Mouse (Mus musculus) heart, adult 2 months (tissue): ENCODE results near the gene Npr3. TPM values are rescaled to one million over a fixed set of nuclear protein-coding genes. Genes with fewer than 3 reads are reported as not detected.
"Not testable (repeated sequence)": the region's sequence is repeated elsewhere in the genome, so short reads cannot be mapped to it uniquely, and the experiment has no call there.

Experiments
- DNase-seq, 2 experiments: peaks; one replicate each; pipeline ENCODE4 v3.0.0; 2021
- H3K27ac ChIP-seq: fragments of 200-600 bp; 2 replicates; pipeline ENCODE4 v1.8.1; 2022
- H3K27me3 ChIP-seq: fragments of 200-500 bp; 2 replicates; pipeline ENCODE4 v1.6.1; 2012; ENCODE audit warnings: mild to moderate bottlenecking, low read length, inconsistent platforms, mixed read lengths; ENCODE audit not compliant: control insufficient read depth, insufficient read depth
- H3K36me3 ChIP-seq: fragments of 200-500 bp; 2 replicates; pipeline ENCODE4 v1.6.1; 2012; ENCODE audit warnings: low read length, inconsistent platforms; ENCODE audit not compliant: control insufficient read depth, insufficient read depth
- H3K4me1 ChIP-seq: fragments of 200-500 bp; 2 replicates; pipeline ENCODE4 v1.6.1; 2011; ENCODE audit warnings: low read length; ENCODE audit not compliant: control insufficient read depth, insufficient read depth
- H3K4me3 ChIP-seq: fragments of 200-600 bp; 2 replicates; pipeline ENCODE4 v1.8.1; 2022
- H3K79me2 ChIP-seq: fragments of 200-500 bp; replicated peaks from 2 replicates; pipeline ENCODE4 v1.6.1; 2012; ENCODE audit warnings: mild to moderate bottlenecking, inconsistent platforms, low read length, moderate library complexity, mixed read lengths; ENCODE audit not compliant: control insufficient read depth, insufficient read depth
- H3K9ac ChIP-seq: fragments of 200-500 bp; 2 replicates; pipeline ENCODE4 v1.6.1; 2012; ENCODE audit warnings: low read depth, mild to moderate bottlenecking, control low read depth, inconsistent platforms, low read length, mixed read lengths
- CTCF ChIP-seq: fragments of 200-600 bp; IDR thresholded peaks from 2 replicates; pipeline ENCODE4 v1.8.1; 2022; ENCODE audit warnings: antibody characterized with exemption, mild to moderate bottlenecking, moderate library complexity
- EP300 ChIP-seq: fragments of 200-500 bp; IDR thresholded peaks from 2 replicates; pipeline ENCODE4 v1.6.1; 2011; ENCODE audit warnings: low read depth, low read length, control low read depth; ENCODE audit not compliant: insufficient read depth
- POLR2A ChIP-seq: fragments of 200-500 bp; IDR thresholded peaks from 2 replicates; pipeline ENCODE4 v1.6.1; 2011; ENCODE audit warnings: mild to moderate bottlenecking, low read depth, low read length, control low read depth; ENCODE audit not compliant: insufficient read depth
- WGBS: fragments of 180-500 bp; shearing (Covaris S2); methylation state at CpG from one replicate; pipeline ENCODE4 v1.1.7; 2018; 5-methylcytosine and 5-hydroxymethylcytosine counted together
- intact Hi-C: fragments of 180-260 bp; cut with DNase I; formaldehyde crosslinking; loops from one replicate; pipeline ENCODE4 v1.15.1; 2025
- polyA plus RNA-seq: library from polyadenylated mRNA; depleted of rRNA; stranded (reverse); fragments of >200 nt; gene quantifications from 2 replicates; pipeline ENCODE4 v1.2.3, GENCODE M21; 2012
- total RNA-seq, 2 experiments: library from RNA; stranded (reverse); gene quantifications; 2 replicates each; pipeline ENCODE4 v1.2.3; 2021

The Npr3 gene
- total and polyA plus RNA-seq, 3 experiments, result 9.0 to 36.1 (median 23.6) TPM

DNA sequence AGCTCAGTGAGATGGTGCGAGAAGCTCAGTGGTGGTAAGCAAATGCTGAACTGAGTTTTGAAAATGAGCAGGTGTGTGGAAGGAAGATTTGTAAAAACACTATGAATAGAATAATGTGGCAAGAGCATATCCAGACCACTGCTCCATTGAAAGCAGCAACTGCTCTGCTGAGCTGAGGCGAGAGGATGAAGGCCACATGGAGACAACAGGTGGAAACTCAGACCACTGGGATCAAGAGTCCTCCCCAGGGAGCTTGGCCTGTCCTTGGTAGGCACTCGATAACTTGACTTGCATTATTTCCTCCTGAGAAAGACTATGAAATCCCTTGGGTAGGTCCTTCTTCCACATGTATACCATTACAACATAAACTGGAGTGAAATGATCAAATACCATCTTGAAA is 47.3 kb downstream of the Npr3 start:
- intact Hi-C loops, result no loop called here
- H3K27me3 ChIP-seq, result no peaks in the 10 kb centered on the region
- WGBS, result 87% methylated on average over 3 of the region's 3 CpGs

GRCm38 (mm10) chr15:11858411-11858810 is 48.7 kb downstream of the Npr3 start:
- no peak for TF ChIP-seq POLR2A
- TF ChIP-seq EP300, result no peak
- no peak for TF ChIP-seq CTCF
- DNase-seq, result no peak
- H3K79me2 ChIP-seq, result no peaks in the 10 kb centered on the region
- no peaks in the 10 kb centered on the region for H3K36me3 ChIP-seq
- H3K4me3 ChIP-seq, result no peak overlapping the region
- H3K27ac ChIP-seq, result no peak overlapping the region
- no peaks in the 10 kb centered on the region for H3K27me3 ChIP-seq
- no peaks in the 10 kb centered on the region for H3K4me1 ChIP-seq
- no peak overlapping the region for H3K9ac ChIP-seq
- intact Hi-C loops, result no loop called here
- 84% methylated on average over 6 of the region's 6 CpGs for WGBS

More for the DNA sequence above, 47.3 kb downstream of the Npr3 start:
- no peaks in the 10 kb centered on the region for H3K36me3 ChIP-seq
- no peaks in the 10 kb centered on the region for H3K4me1 ChIP-seq
- no peak for DNase-seq
- H3K79me2 ChIP-seq, result no peaks in the 10 kb centered on the region
- H3K4me3 ChIP-seq, result no peak overlapping the region
- no peak overlapping the region for H3K27ac ChIP-seq
- no peak for TF ChIP-seq EP300
- TF ChIP-seq POLR2A, result no peak
- TF ChIP-seq CTCF, result no peak
- no peak overlapping the region for H3K9ac ChIP-seq

GRCm38 (mm10) chr15:11845204-11846062 is 61.7 kb downstream of the Npr3 start:
- TF ChIP-seq EP300, result no peak
- TF ChIP-seq POLR2A, result no peak
- no peak for TF ChIP-seq CTCF
- Histone ChIP-seq H3K36me3 (no peaks in the 10 kb centered on the region), H3K27me3 (no peaks in the 10 kb centered on the region), H3K4me1 (no peaks in the 10 kb centered on the region; the same call in 1 of the 2 replicates), H3K9ac (no peak overlapping the region), H3K27ac (no peak overlapping the region), H3K79me2 (no peaks in the 10 kb centered on the region), H3K4me3 (no peak overlapping the region)
- intact Hi-C loops, result no loop called here
- 70% methylated on average over 16 of the region's 16 CpGs for WGBS
- no peak for DNase-seq

DNA sequence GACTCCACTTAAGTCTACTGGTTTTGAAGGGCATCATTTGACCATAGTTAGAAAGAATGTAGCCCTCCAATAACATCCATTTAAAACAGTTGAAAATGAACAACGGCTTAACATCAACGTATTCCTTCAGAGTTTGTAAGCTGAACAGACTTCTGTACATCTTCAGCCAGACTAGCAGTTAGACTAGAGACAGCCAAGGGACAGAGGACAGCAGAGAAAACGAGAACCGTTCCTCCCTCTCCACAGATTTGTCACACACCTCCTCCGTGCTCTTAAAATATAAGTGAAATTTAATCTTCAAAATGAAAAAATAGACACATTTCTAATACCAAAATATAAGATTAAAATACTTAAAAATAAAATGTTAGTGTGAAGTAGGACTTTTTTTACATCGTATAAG is 63.0 kb downstream of the Npr3 start:
- intact Hi-C loops, result no loop called here
- H3K27ac ChIP-seq, result no peak overlapping the region
- H3K36me3 ChIP-seq, result no peaks in the 10 kb centered on the region
- H3K4me3 ChIP-seq, result no peak overlapping the region
- no peaks in the 10 kb centered on the region for H3K79me2 ChIP-seq
- no peak overlapping the region for H3K9ac ChIP-seq
- H3K4me1 ChIP-seq, result no peaks in the 10 kb centered on the region
- H3K27me3 ChIP-seq, result no peaks in the 10 kb centered on the region
- TF ChIP-seq POLR2A (no peak), CTCF (no peak), EP300 (no peak)
- no peak for DNase-seq
- WGBS, result 82% methylated on average over 6 of the region's 6 CpGs

- Histone ChIP-seq H3K36me3 (no peaks in the 10 kb centered on the region), H3K27me3 (no peaks in the 10 kb centered on the region), H3K79me2 (no peaks in the 10 kb centered on the region), H3K4me3 (no peak overlapping the region), H3K4me1 (no peaks in the 10 kb centered on the region), H3K27ac (no peak overlapping the region), H3K9ac (no peak overlapping the region)
- TF ChIP-seq CTCF (no peak), POLR2A (no peak), EP300 (no peak)
- DNase-seq, result no peak
- intact Hi-C loops, result no loop called here
- WGBS, result 44% methylated on average over 4 of the region's 4 CpGs
These were observed 65.3 kb downstream of the Npr3 start for GRCm38 (mm10) chr15:11841828-11842227.

GRCm38 (mm10) chr15:11835913-11836312 is 71.2 kb downstream of the Npr3 start:
- Histone ChIP-seq H3K27ac (no peak overlapping the region), H3K36me3 (no peaks in the 10 kb centered on the region), H3K27me3 (no peaks in the 10 kb centered on the region), H3K4me1 (no peaks in the 10 kb centered on the region), H3K9ac (no peak overlapping the region), H3K4me3 (no peak overlapping the region), H3K79me2 (no peaks in the 10 kb centered on the region)
- intact Hi-C loops, result no loop called here
- WGBS, result 57% methylated on average over 1 of the region's 1 CpGs
- TF ChIP-seq EP300 (no peak), POLR2A (no peak), CTCF (no peak)
- DNase-seq, result no peak

DNA sequence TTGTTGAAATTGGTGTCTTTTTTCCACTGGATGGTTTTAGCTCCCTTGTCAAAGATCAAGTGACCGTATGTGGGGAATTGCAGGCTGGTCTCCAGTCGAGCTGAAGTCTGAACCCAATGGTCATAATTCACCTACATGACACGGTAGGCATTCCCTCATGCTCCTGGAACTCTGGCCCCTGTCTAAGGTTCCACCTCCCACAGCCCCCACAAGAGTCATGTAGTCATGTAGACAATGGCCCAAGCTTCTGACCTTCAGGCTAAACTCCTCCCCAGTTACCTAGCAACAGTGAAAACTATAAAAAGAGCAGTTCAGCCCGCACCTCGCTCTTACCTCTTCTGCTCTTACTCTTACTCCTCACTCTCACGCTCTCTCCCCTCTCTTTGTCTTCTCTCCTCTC is 84.7 kb downstream of the Npr3 start:
- DNase-seq, intact Hi-C loops, H3K9ac ChIP-seq, H3K27ac ChIP-seq, H3K4me1 ChIP-seq, H3K36me3 ChIP-seq, H3K27me3 ChIP-seq, H3K4me3 ChIP-seq, H3K79me2 ChIP-seq: not testable (repeated sequence)
- WGBS, result 74% methylated on average over 6 of the region's 6 CpGs
